Mouse (Mus musculus) thymus, adult 2 months (tissue): Measurements from ENCODE around the gene Otud4. TPM values are rescaled to one million over a fixed set of nuclear protein-coding genes. Genes with fewer than 3 reads are reported as not detected.

ENCODE experiments used
- DNase-seq: peaks from one replicate; pipeline ENCODE4 v3.0.0; 2021
- H3K27ac ChIP-seq: fragments of 200-500 bp; 2 replicates; pipeline ENCODE4 v1.5.1; 2012; ENCODE audit warnings: low read length, control low read depth; ENCODE audit not compliant: control insufficient read depth, insufficient read depth
- H3K27me3 ChIP-seq: fragments of 200-500 bp; 2 replicates; pipeline ENCODE4 v1.6.1; 2012; ENCODE audit warnings: mild to moderate bottlenecking, low read length, moderate library complexity, mixed read lengths; ENCODE audit not compliant: control insufficient read depth, insufficient read depth
- H3K36me3 ChIP-seq: fragments of 200-500 bp; 2 replicates; pipeline ENCODE4 v1.6.1; 2012; ENCODE audit warnings: mild to moderate bottlenecking, low read length, moderate library complexity; ENCODE audit not compliant: control insufficient read depth, insufficient read depth
- H3K4me1 ChIP-seq: fragments of 200-500 bp; replicated peaks from 2 replicates; pipeline ENCODE4 v1.6.1; 2012; ENCODE audit warnings: low read length; ENCODE audit not compliant: control insufficient read depth, insufficient read depth
- H3K4me3 ChIP-seq: fragments of 200-500 bp; 2 replicates; pipeline ENCODE4 v1.5.1; 2012; ENCODE audit warnings: mild to moderate bottlenecking, low read length, control low read depth, moderate library complexity; ENCODE audit not compliant: control insufficient read depth, insufficient read depth
- CTCF ChIP-seq: fragments of 200-500 bp; IDR thresholded peaks from 2 replicates; pipeline ENCODE4 v1.5.1; 2012; ENCODE audit warnings: mild to moderate bottlenecking, control low read depth, low read length, moderate library complexity, borderline replicate concordance; ENCODE audit not compliant: control insufficient read depth, poor library complexity, insufficient read depth; ENCODE audit errors: extremely low read depth
- POLR2A ChIP-seq: fragments of 200-500 bp; IDR thresholded peaks from 2 replicates; pipeline ENCODE4 v1.6.1; 2012; ENCODE audit warnings: mild to moderate bottlenecking, low read length, control low read depth, moderate library complexity; ENCODE audit not compliant: control insufficient read depth, poor library complexity, insufficient read depth; ENCODE audit errors: extremely low read depth
- WGBS: fragments of 180-500 bp; shearing (Covaris S2); methylation state at CpG from one replicate; pipeline ENCODE4 v1.1.7; 2018; 5-methylcytosine and 5-hydroxymethylcytosine counted together
- polyA plus RNA-seq: library from polyadenylated mRNA; depleted of rRNA; stranded (reverse); fragments of >200 nt; gene quantifications from 2 replicates; pipeline ENCODE4 v1.2.3, GENCODE M21; 2012

Otud4 gene
- polyA plus RNA-seq, 1 experiment = 55.1 TPM

GRCm38 (mm10) chr8:79622346-79622745 lies 17.1 kb upstream of the Otud4 start:
- Histone ChIP-seq H3K27me3 (no peaks in the 10 kb centered on the region), H3K27ac (no peak overlapping the region), H3K4me3 (no peak overlapping the region), H3K4me1 (no peaks in the 10 kb centered on the region), H3K36me3 (no peaks in the 10 kb centered on the region)
- no peak for TF ChIP-seq POLR2A
- 94% methylated on average over 11 of the region's 11 CpGs for WGBS
- no peak for DNase-seq

GRCm38 (mm10) chr8:79623351-79623750 lies 16.1 kb upstream of the Otud4 start:
- DNase-seq = no peak
- no peak overlapping the region for H3K4me3 ChIP-seq
- H3K4me1 ChIP-seq = no peaks in the 10 kb centered on the region
- H3K27me3 ChIP-seq = no peaks in the 10 kb centered on the region
- no peak for TF ChIP-seq CTCF
- TF ChIP-seq POLR2A = no peak
- no peaks in the 10 kb centered on the region for H3K36me3 ChIP-seq
- no peak overlapping the region for H3K27ac ChIP-seq
- 96% methylated on average over 12 of the region's 12 CpGs for WGBS

- TF ChIP-seq CTCF = no peak
- TF ChIP-seq POLR2A = no peak
- no peak overlapping the region for H3K27ac ChIP-seq
- 94% methylated on average over 4 of the region's 4 CpGs for WGBS
- DNase-seq = no peak
- H3K27me3 ChIP-seq = no peaks in the 10 kb centered on the region
- no peaks in the 10 kb centered on the region for H3K4me1 ChIP-seq
- no peak overlapping the region for H3K4me3 ChIP-seq
- H3K36me3 ChIP-seq = no peaks in the 10 kb centered on the region
Observed at GRCm38 (mm10) chr8:79624416-79624815, 15.0 kb upstream of the Otud4 start.

GRCm38 (mm10) chr8:79626213-79626612 lies 13.2 kb upstream of the Otud4 start:
- Histone ChIP-seq H3K4me1 (no peaks in the 10 kb centered on the region), H3K27me3 (no peaks in the 10 kb centered on the region), H3K27ac (no peak overlapping the region), H3K36me3 (no peaks in the 10 kb centered on the region), H3K4me3 (no peak overlapping the region)
- no peak for TF ChIP-seq CTCF
- no peak for TF ChIP-seq POLR2A
- 97% methylated on average over 5 of the region's 5 CpGs for WGBS
- no peak for DNase-seq

- no peak overlapping the region for H3K4me3 ChIP-seq
- H3K4me1 ChIP-seq = no peaks in the 10 kb centered on the region
- H3K27ac ChIP-seq = no peak overlapping the region
- DNase-seq = no peak
- H3K36me3 ChIP-seq = no peaks in the 10 kb centered on the region
- WGBS = 97% methylated on average over 1 of the region's 1 CpGs
- TF ChIP-seq POLR2A = no peak
- TF ChIP-seq CTCF = no peak
- no peaks in the 10 kb centered on the region for H3K27me3 ChIP-seq
Observed at GRCm38 (mm10) chr8:79635491-79635890, 3.9 kb upstream of the Otud4 start.

GRCm38 (mm10) chr8:79636151-79636550 lies 3.3 kb upstream of the Otud4 start:
- DNase-seq = no peak
- no peak overlapping the region for H3K4me3 ChIP-seq
- WGBS = 56% methylated on average over 1 of the region's 1 CpGs
- no peaks in the 10 kb centered on the region for H3K4me1 ChIP-seq
- no peaks in the 10 kb centered on the region for H3K36me3 ChIP-seq
- TF ChIP-seq CTCF (no peak), POLR2A (no peak)
- H3K27me3 ChIP-seq = no peaks in the 10 kb centered on the region
- H3K27ac ChIP-seq = no peak overlapping the region

- no peak for TF ChIP-seq CTCF
- no peak for TF ChIP-seq POLR2A
- 50% methylated on average over 3 of the region's 3 CpGs for WGBS
- no peaks in the 10 kb centered on the region for H3K36me3 ChIP-seq
- no peak overlapping the region for H3K4me3 ChIP-seq
- no peak overlapping the region for H3K27ac ChIP-seq
- H3K4me1 ChIP-seq = no peaks in the 10 kb centered on the region
- DNase-seq = no peak
- no peaks in the 10 kb centered on the region for H3K27me3 ChIP-seq
Observed at GRCm38 (mm10) chr8:79637237-79637636, 2.2 kb upstream of the Otud4 start.
